Mouse (Mus musculus): Measurements from ENCODE around the gene Zfp639. TPM values are rescaled to one million over a fixed set of nuclear protein-coding genes. Genes with fewer than 3 reads are reported as not detected.

Zfp639 gene
- polyA plus RNA-seq, 1 experiment = 25.7 TPM

DNA sequence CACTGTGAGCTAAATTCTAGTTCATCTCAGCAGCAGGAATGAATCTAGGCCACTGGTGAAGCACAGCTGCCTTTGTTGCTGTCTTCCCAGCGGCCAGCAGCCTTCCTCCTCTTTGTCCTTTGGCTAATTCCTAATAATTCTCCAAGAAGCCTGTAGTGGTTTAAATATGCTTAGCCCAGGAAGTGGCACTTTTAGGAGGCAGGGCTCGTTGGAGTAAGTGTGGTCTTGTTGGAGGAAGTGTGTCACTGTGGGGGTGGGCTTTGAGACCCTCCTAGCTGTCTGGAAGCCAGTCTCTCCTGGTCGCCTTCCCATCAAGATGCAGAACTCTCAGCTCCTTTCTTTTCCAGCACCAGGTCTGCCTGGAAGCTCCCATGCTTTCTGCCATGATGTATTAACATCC, 4.2 kb upstream of the Zfp639 start:
- DNase-seq (ENCODE audit: low read depth) = no peak

- no peak for DNase-seq (ENCODE audit: low read depth)
These were observed 3.5 kb upstream of the Zfp639 start for GRCm38 (mm10) chr3:32506366-32507225.

GRCm38 (mm10) chr3:32508666-32509324, 1.3 kb upstream of the Zfp639 start:
- no peak for DNase-seq (ENCODE audit: low read depth)

DNA sequence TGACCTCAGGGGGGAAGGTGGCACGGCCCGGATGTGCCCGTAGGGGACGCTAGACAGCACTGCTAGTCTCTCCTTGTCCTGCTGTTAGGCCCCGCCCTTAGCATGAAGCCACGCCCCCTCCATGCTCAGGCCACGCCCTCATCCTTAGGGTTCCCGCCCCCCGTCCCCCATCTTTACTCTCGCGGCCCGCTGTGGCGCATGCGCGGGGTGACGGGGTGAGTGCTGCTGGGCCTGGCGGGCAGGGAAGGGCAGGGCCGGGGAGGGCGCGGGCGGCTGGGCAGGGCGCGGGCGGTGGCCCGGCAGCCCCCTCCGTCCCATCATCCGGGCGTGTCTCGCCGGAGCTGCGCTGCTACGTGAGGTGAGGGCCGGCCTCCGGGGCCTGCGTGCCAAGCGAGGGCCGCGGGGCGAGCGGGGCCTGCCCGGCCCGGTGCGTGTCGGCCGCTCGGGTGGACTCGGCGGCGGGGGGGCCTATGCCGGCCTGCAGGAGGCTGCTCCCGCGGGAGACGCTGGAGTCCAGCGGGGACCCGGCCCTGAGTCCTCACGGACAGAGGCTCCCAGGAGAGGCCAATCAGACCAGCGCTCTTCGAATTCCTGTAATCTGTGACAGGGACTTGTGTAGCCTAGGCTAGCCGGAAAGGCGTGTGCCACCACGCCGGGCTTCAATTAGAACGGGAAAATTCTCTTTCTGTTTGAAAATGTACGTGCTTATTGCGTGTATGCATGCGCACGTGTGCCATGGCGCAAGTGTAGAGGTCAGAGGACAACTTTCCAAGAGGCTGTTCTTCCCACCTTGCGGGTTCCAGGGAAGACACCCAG, 524 bp downstream of the Zfp639 start:
- DNase-seq (ENCODE audit: low read depth) = no peak

- DNase-seq (ENCODE audit: low read depth) = no peak
These were observed 1.1 kb downstream of the Zfp639 start for GRCm38 (mm10) chr3:32511191-32511550.

- no peak for DNase-seq (ENCODE audit: low read depth)
These were observed 2.7 kb downstream of the Zfp639 start for GRCm38 (mm10) chr3:32512686-32513284.

- no peak for DNase-seq (ENCODE audit: low read depth)
These were observed 3.5 kb downstream of the Zfp639 start for GRCm38 (mm10) chr3:32513528-32513927.

DNA sequence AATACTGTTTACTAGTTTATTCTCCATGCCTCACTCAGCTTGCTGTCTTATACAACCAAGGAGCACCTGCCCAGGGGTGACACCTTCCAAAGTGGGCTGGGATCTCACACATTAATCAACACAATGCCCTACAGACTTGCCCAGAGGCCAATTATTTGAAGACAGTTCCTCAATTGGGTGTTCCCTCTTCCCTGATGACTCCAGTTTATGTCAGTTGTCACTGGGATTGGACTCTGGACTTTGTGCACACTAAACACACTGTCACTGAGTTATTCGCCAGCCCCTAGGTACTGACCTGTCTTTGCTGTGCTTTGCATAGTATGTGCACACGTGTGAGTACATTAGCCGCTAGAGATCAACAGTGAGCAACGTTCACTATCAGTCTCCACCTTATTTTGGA, 17.1 kb downstream of the Zfp639 start:
- no peak for DNase-seq (ENCODE audit: low read depth)

DNA sequence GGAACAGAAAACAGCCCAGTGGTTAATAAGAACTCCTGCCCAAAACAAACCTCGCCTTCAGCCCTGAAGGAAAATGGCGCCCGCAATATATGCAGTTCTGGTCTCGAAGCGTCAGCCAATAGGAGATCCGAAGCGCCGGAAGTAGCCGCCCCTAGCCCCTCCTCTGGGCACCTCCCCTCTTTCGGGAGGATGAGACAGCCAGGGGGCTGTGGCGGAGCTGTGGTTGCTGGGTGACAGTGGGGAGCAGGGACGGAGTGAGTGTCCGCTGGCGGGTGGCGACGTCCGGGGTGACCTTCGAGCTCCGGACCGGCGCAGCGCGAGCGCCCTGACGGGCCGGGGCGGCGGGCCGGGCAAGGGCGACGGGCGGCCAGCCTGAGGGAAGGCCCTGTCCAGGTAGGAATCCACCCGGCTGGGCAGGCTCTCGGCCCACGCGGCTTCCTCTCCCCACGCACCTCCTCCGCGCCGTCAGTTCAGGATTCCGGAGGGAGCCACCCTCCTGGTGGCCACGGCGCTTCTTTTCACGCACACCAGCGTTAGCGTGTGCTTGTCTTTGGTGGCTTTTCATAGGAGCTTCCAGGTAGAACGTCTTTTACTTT, 19.3 kb downstream of the Zfp639 start, which contains the start of gene Mfn1:
Gene Mfn1, plus strand, starts transcription at position 163 of the 596 bp plus-strand sequence.
- no peak for DNase-seq (ENCODE audit: low read depth)

DNA sequence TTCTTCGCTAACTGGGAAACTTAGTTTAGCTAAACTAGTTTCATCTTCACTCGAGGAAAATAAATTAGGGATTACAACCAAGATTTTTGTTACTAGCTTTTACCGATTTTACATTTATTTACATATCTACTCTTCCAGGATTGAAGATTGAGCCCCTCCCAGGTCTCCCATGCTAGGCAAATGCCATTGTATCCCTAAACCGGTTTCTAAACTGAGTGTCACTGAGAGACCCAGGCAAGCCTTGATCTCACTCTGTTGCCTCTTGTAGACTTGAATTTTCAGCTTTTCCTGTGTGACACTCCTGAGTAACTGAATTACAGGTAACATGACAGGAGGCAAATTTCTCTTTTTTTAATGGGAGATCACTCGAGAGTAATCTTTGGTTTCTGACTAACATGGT, 20.0 kb downstream of the Zfp639 start:
- no peak for DNase-seq (ENCODE audit: low read depth)

DNA sequence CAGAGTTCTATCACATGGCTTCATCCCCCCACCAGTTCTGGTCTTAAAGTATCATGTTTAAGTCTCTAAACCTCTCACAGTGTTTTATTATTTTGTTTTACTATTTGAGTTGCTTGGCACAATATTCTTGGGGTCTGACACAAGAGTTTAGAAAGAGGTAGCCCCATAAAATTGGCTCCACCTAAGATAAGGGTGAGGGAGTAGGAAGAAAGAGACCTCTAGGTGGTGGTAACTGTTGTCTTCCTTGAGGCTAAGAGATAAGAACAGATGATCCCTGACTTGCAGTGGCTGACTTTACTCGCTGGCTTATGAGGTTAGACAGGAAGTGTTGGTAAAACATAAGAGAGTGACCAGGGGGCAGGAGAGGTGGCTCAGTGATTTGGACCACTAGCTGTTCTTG, 25.6 kb downstream of the Zfp639 start:
- DNase-seq (ENCODE audit: low read depth) = no peak

- no peak for DNase-seq (ENCODE audit: low read depth)
These were observed 27.5 kb downstream of the Zfp639 start for GRCm38 (mm10) chr3:32537556-32537955.

- no peak for DNase-seq (ENCODE audit: low read depth)
These were observed 28.0 kb downstream of the Zfp639 start for GRCm38 (mm10) chr3:32538091-32538490.

DNA sequence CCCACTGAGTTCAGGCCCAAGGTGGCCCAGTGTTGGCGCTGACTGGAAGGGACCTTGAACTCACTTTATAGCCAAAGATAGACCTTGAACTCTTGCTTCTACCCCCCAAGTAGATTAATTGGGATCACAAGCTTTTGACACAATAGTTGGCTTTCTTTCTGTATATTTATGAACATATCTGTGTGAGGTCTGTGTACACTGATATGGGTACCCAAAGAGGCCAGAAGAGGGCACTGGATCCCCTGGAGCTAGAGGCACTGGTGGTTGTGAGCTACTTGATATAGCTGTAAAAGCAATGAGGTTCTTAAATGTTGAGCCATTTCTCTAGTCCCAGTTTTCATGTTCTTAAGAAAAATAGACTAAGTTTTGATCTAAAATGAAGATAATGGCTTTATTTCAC, 43.0 kb downstream of the Zfp639 start:
- no peak for DNase-seq (ENCODE audit: low read depth)

DNA sequence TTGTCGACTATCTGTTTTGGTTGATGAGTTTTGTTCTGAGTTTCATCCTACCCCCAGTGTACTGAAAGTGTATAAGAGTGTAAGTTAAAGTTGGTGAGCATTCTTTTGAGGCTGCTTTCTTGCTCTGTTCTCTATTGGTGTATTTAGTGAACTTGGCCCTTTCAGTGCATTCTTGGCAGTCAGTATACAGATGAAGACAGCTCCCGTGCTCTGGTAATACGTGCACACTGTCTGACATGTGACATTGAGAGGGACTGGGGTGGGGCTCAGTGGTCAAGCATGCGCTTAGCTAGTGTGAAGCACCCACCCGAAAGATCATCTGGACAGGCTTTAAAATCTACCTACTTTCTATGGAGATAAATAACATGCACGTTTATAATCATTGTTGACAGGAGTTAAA, 53.3 kb downstream of the Zfp639 start:
- DNase-seq (ENCODE audit: low read depth) = no peak

Other genes with a start within 250 kb of the Zfp639 start
- 7.2 and 8.5 TPM in 2 replicates for gene Zmat3, start 144.2 kb upstream of the Zfp639 start, polyA plus RNA-seq (2012; rRNA removed)
- 8.0 and 8.3 TPM in 2 replicates for gene Pik3ca, start 112.6 kb upstream of the Zfp639 start, polyA plus RNA-seq (2012; rRNA removed)
- 0.08 TPM in 1 of 2 replicates, not detected in the other for gene Kcnmb3, start 18.0 kb upstream of the Zfp639 start, polyA plus RNA-seq (2012; rRNA removed)
- gene Mfn1, start 19.2 kb downstream of the Zfp639 start, polyA plus RNA-seq (2012; rRNA removed) = 12.2 and 14.0 TPM in 2 replicates
- 36.8 and 52.1 TPM in 2 replicates for gene Gnb4, start 106.3 kb downstream of the Zfp639 start, polyA plus RNA-seq (2012; rRNA removed)
- 24.3 and 25.5 TPM in 2 replicates for gene Actl6a, start 196.0 kb downstream of the Zfp639 start, polyA plus RNA-seq (2012; rRNA removed)
- gene Ndufb5, start 226.7 kb downstream of the Zfp639 start, polyA plus RNA-seq (2012; rRNA removed) = 165 and 175 TPM in 2 replicates
- gene Mrpl47, start 227.3 kb downstream of the Zfp639 start, polyA plus RNA-seq (2012; rRNA removed) = 1.5 and 3.2 TPM in 2 replicates